Mouse (Mus musculus): Measurements from ENCODE around the gene Opa3. TPM values are rescaled to one million over a fixed set of nuclear protein-coding genes. Genes with fewer than 3 reads are reported as not detected.

Opa3 gene
- 10 to 100 TPM; 22.3 to 24.0 TPM for polyA plus RNA-seq (2012; fragmentation: generic; extraction: Trizol)

DNA sequence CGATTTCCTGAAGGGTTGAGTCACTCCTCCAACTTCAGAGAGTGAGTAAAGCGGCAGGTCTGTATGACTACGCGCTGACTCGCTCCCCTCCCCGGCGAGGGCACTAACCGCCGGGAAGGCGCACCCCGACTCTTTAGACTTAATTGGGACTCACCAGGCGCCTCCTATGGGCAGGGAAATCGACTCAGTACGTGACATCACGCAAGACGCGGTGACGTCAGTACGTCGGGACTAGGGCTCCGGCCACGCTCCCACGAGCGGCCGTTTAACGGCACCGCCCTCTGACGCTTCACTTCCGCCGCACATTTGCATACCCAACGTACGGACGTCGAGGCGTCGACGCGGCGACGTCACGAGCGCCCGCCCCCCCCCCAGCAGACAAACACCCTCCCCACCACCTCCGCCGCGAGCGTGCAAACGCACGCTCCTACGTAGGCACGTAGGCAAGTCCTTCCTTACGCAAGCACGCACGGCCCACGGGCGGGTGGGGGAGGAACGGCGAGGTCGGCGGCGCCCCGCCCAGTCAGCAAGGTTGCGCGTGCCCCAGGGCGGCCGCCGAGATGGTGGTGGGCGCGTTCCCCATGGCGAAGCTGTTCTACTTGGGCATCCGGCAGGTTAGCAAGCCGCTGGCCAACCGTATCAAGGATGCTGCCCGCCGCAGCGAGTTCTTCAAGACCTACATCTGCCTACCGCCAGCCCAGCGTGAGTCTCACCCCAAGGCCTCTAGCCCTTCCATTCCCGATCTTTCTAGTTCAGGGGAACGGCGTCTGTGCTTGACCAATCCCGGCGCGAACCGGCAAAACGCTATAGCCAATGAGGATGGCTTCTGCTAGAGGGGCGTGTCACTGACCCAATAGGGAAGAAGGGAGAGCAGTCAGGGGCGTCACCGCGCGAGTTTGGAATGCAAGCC is at the start of gene Opa3:
Gene Opa3, plus strand, starts transcription at position 452 of the 910 bp plus-strand sequence.

DNA sequence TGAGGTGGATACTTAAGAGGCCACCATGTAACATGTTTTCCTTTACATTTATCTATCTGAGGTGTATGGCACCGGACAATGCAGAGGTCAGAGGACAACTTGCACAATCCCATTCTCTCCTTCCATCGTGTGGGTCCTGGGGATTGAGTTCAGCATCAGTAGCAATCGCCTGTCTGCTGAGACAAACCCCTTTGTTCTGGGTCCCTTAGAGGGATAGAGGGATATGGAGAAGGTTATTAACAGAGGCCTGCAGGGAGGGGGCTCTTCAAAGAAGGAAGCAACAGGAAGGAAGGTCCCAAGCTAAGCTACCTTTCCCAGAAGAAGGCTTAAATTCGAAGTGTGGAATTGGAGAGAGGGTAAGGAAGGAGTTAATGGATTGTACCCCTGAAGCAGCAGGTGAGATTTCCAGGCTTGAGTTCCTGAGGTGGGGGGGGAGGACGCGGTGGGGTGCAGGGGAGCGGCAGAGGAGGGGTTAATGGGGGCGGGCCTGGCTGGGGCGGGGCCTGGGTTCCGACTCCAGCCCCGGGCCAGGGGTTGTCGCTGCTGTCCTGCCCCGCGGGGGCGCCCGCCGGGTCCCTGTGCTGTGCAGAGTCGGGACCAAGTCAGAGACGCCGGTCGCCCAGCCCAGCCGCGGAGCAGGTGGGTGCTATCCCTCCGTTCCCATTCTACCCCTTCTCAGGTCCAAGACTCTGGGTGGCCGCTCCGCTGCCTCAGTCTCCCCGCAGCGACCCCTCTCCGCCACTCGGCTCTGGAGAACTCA is 16.0 kb upstream of the Opa3 start, which contains the start of gene Gpr4:
Gene Gpr4, plus strand, starts transcription at position 543 of the 760 bp plus-strand sequence.

DNA sequence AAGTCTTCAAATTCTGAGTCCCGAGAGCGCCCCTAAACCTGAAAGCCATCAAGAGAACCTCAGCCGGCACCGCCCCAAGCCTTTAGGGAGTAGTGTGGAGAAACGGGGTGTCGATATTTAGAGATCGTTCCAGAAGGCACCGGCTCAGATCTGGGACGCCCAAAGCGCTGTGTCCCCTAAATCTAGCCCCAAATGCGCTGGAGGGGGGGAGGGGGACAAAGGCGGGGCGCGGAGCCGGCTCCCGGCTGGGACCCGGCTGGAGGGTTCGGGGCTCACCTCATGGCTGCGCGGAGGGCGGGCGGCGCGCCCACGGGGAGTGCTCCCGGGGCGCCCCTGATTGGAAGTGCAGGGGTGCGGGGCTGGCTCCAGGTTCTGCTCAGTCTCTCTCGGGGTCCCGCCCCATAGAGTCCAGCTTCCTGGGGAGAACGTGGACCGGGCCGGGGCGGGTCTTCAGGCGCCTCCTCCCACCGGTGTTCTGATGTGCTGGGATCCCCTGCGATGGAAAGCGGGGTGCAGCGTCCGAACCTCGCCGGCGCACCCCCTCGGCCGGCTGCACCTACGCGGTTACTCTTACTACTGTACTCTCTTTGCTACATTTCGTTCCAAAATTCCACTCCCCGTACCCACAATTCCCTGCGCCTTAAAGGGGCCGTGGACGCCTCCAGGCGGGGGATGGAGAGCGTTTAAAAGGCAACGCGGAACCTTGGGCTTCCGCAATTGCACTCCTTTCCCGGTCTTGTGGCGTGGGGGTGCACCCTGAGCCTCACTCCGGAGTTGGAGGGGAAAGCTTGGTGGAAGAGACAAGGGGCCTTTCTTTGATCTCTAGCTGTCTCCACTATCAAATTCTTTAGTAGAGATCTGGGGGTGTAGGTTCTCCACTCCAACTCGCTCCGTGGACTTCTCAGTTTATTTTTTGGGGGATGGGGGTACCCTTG is 43.4 kb downstream of the Opa3 start, which contains the start of gene Vasp:
Gene Vasp, minus strand, starts transcription at position 580 of the 935 bp plus-strand sequence.

DNA sequence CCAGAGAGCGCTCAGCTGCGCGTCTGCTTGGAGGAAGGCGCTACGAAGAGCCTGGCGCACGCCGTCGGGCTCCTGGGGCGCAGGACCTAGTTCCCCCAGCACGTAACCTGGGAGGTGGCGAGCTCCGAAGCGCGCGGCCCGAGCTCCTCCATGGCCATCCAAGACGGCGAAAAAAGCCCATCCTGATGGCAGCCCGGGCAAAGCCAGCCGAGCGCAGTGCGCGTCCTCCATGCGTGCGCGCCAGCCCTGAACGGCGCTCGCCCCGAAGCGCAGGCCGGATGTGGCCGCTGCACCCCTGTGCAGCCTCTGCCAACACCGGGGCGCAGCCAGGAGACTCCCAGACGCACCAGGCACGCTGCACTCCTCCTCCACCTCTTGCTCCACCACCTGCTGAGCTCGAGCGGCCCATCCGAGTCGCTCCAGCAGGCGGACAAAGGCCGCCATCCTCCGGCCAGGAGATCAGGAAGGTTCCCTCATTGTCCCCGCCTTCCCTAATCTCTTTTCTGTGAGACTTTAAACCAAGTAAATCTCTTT is 51.5 kb downstream of the Opa3 start, which contains the start of gene Ppm1n:
Gene Ppm1n, minus strand, starts transcription at position 484 of the 534 bp plus-strand sequence.

DNA sequence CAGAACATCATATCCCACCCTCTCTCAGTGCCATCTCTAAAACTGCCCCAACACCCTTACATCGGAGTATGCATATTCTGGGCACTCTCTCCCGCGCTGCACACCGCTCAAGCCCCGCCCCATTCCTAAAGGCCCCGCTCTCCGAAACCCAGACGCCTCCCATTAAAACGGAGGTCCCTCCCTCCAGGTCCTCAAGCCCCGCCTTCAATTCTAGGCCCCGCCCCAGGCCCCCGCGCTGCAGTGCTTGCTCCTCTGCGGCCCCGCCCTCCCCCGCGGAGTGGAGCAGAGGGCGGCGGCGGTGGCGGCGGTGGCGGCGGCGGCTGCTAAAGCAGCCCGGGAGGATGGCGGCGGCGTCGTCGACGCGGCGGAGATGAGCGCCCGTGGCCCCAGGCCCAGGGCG is 54.3 kb downstream of the Opa3 start, which contains the start of gene Rtn2:
Gene Rtn2, plus strand, starts transcription at position 240 of the 400 bp plus-strand sequence.

Other genes with a start within 250 kb of the Opa3 start
- not detected for gene Nanos2, start 240.9 kb upstream of the Opa3 start, polyA plus RNA-seq (2012; fragmentation: generic; extraction: Trizol)
- 10 to 100 TPM; 12.3 to 25.1 TPM for gene Mypop, start 237.1 kb upstream of the Opa3 start, polyA plus RNA-seq (2012; fragmentation: generic; extraction: Trizol)
- 10 to 100 TPM; 40.5 to 48.4 TPM for gene Irf2bp1, start 224.3 kb upstream of the Opa3 start, polyA plus RNA-seq (2012; fragmentation: generic; extraction: Trizol)
- gene Foxa3, start 204.8 kb upstream of the Opa3 start, polyA plus RNA-seq (2012; fragmentation: generic; extraction: Trizol), result under 1 TPM; 0.04 to 0.06 TPM
- gene Sympk, start 204.0 kb upstream of the Opa3 start, polyA plus RNA-seq (2012; fragmentation: generic; extraction: Trizol), result 100 to 1,000 TPM in 1 of 2 experiments, 10 to 100 TPM in 1; 85.0 to 109 TPM
- gene Rsph6a, start 173.6 kb upstream of the Opa3 start, polyA plus RNA-seq (2012; fragmentation: generic; extraction: Trizol), result under 1 TPM; 0.08 to 0.26 TPM
- gene Dmwd, start 152.1 kb upstream of the Opa3 start, polyA plus RNA-seq (2012; fragmentation: generic; extraction: Trizol), result 10 to 100 TPM; 39.5 to 50.7 TPM
- gene Dmpk, start 144.5 kb upstream of the Opa3 start, polyA plus RNA-seq (2012; fragmentation: generic; extraction: Trizol), result 10 to 100 TPM; 23.1 to 40.3 TPM
- gene Six5, start 133.7 kb upstream of the Opa3 start, polyA plus RNA-seq (2012; fragmentation: generic; extraction: Trizol), result 10 to 100 TPM in 1 of 2 experiments, 1 to 10 TPM in 1; 3.1 to 18.0 TPM
- gene Gm4969, start 110.0 kb upstream of the Opa3 start, polyA plus RNA-seq (2012; fragmentation: generic; extraction: Trizol), result not detected
- gene Fbxo46, start 108.5 kb upstream of the Opa3 start, polyA plus RNA-seq (2012; fragmentation: generic; extraction: Trizol), result 1 to 10 TPM; 3.9 to 9.2 TPM
- gene Qpctl, start 79.0 kb upstream of the Opa3 start, polyA plus RNA-seq (2012; fragmentation: generic; extraction: Trizol), result 1 to 10 TPM; 4.7 to 6.0 TPM
- 100 to 1,000 TPM; 214 to 583 TPM for gene Snrpd2, start 78.6 kb upstream of the Opa3 start, polyA plus RNA-seq (2012; fragmentation: generic; extraction: Trizol)
- under 1 TPM; 0.02 to 0.15 TPM for gene Gipr, start 62.2 kb upstream of the Opa3 start, polyA plus RNA-seq (2012; fragmentation: generic; extraction: Trizol)
- gene Eml2, start 51.9 kb upstream of the Opa3 start, polyA plus RNA-seq (2012; fragmentation: generic; extraction: Trizol), result under 1 TPM in 1 of 2 experiments, not detected in 1; 0.02 TPM
- under 1 TPM; 0.05 to 0.14 TPM for gene Gpr4, start 15.8 kb upstream of the Opa3 start, polyA plus RNA-seq (2012; fragmentation: generic; extraction: Trizol)
- gene Vasp, start 43.5 kb downstream of the Opa3 start, polyA plus RNA-seq (2012; fragmentation: generic; extraction: Trizol), result 10 to 100 TPM; 30.1 to 39.1 TPM
- gene Ppm1n, start 51.7 kb downstream of the Opa3 start, polyA plus RNA-seq (2012; fragmentation: generic; extraction: Trizol), result not detected
- gene Rtn2, start 54.3 kb downstream of the Opa3 start, polyA plus RNA-seq (2012; fragmentation: generic; extraction: Trizol), result 1 to 10 TPM in 1 of 2 experiments, under 1 TPM in 1; 0.91 to 1.1 TPM
- 1 to 10 TPM in 1 of 2 experiments, under 1 TPM in 1; 0.29 to 1.1 TPM for gene Fosb, start 81.7 kb downstream of the Opa3 start, polyA plus RNA-seq (2012; fragmentation: generic; extraction: Trizol)
- gene Ercc1, start 116.4 kb downstream of the Opa3 start, polyA plus RNA-seq (2012; fragmentation: generic; extraction: Trizol), result 100 to 1,000 TPM in 1 of 2 experiments, 10 to 100 TPM in 1; 85.1 to 272 TPM
- gene Cd3eap, start 131.1 kb downstream of the Opa3 start, polyA plus RNA-seq (2012; fragmentation: generic; extraction: Trizol), result 10 to 100 TPM in 1 of 2 experiments, 1 to 10 TPM in 1; 9.0 to 24.5 TPM
- 1 to 10 TPM; 7.3 to 7.9 TPM for gene Ppp1r13l, start 131.4 kb downstream of the Opa3 start, polyA plus RNA-seq (2012; fragmentation: generic; extraction: Trizol)
- 10 to 100 TPM in 1 of 2 experiments, 1 to 10 TPM in 1; 6.7 to 12.5 TPM for gene Ercc2, start 153.7 kb downstream of the Opa3 start, polyA plus RNA-seq (2012; fragmentation: generic; extraction: Trizol)
- gene Klc3, start 175.8 kb downstream of the Opa3 start, polyA plus RNA-seq (2012; fragmentation: generic; extraction: Trizol), result 1 to 10 TPM in 1 of 2 experiments, under 1 TPM in 1; 0.61 to 2.7 TPM
- gene Ckm, start 176.4 kb downstream of the Opa3 start, polyA plus RNA-seq (2012; fragmentation: generic; extraction: Trizol), result under 1 TPM in 1 of 2 experiments, not detected in 1; 0.05 TPM
- 10 to 100 TPM in 1 of 2 experiments, 1 to 10 TPM in 1; 7.2 to 16.0 TPM for gene Mark4, start 230.5 kb downstream of the Opa3 start, polyA plus RNA-seq (2012; fragmentation: generic; extraction: Trizol)
- under 1 TPM; 0.06 to 0.08 TPM for gene Exoc3l2, start 235.0 kb downstream of the Opa3 start, polyA plus RNA-seq (2012; fragmentation: generic; extraction: Trizol)

Data from C3H10T1/2 (cell line).